Mouse (Mus musculus) T-helper 1 cell (primary cell): ENCODE data around the gene Mydgf.

Experiments
- in situ Hi-C: fragments of 300-600 bp; cut with MboI, MseI; formaldehyde crosslinking; loops from one replicate; pipeline ENCODE4 v1.15.1; 2025; ENCODE audit warnings: high pct_unique_total_duplicates

The Mydgf gene

GRCm38 (mm10) chr17:56146131-56146530 is 37.6 kb downstream of the Mydgf start:
- in situ Hi-C loops = no loop called here

- in situ Hi-C loops = no loop called here
Measured at GRCm38 (mm10) chr17:56144546-56144945, 39.2 kb downstream of the Mydgf start.

GRCm38 (mm10) chr17:56141702-56142605 is 41.8 kb downstream of the Mydgf start:
- in situ Hi-C loops = no loop called here

- in situ Hi-C loops = no loop called here
Measured at GRCm38 (mm10) chr17:56139858-56140595, 43.7 kb downstream of the Mydgf start, which contains the start of gene Sema6b. Gene Sema6b, minus strand, starts transcription at chr17:56140343.

GRCm38 (mm10) chr17:56139355-56139754 is 44.4 kb downstream of the Mydgf start:
- in situ Hi-C loops = no loop called here

GRCm38 (mm10) chr17:56137839-56138613 is 45.7 kb downstream of the Mydgf start:
- in situ Hi-C loops = no loop called here

- in situ Hi-C loops = no loop called here
Measured at GRCm38 (mm10) chr17:56136558-56136957, 47.2 kb downstream of the Mydgf start.

GRCm38 (mm10) chr17:56134463-56134971 is 49.2 kb downstream of the Mydgf start:
- in situ Hi-C loops = loop anchor here (5.0 kb wide), 1 partner anchor 123 kb away; the partner anchor contains the start of gene Fem1a

- in situ Hi-C loops = loop anchor here (5.0 kb wide), 1 partner anchor 124 kb away; the partner anchor contains the start of gene Fem1a
Measured at GRCm38 (mm10) chr17:56133457-56134363, 50.0 kb downstream of the Mydgf start.

GRCm38 (mm10) chr17:56132661-56133060 is 51.1 kb downstream of the Mydgf start:
- in situ Hi-C loops = loop anchor here (5.0 kb wide), 1 partner anchor 125 kb away; the partner anchor contains the start of gene Fem1a

GRCm38 (mm10) chr17:56131814-56132213 is 51.9 kb downstream of the Mydgf start:
- in situ Hi-C loops = loop anchor here (5.0 kb wide), 1 partner anchor 125 kb away; the partner anchor contains the start of gene Fem1a

GRCm38 (mm10) chr17:56131136-56131535 is 52.6 kb downstream of the Mydgf start:
- in situ Hi-C loops = loop anchor here (5.0 kb wide), 1 partner anchor 126 kb away; the partner anchor contains the start of gene Fem1a

- in situ Hi-C loops = no loop called here
Measured at GRCm38 (mm10) chr17:56128246-56128645, 55.5 kb downstream of the Mydgf start.

GRCm38 (mm10) chr17:56126175-56126574 is 57.5 kb downstream of the Mydgf start:
- in situ Hi-C loops = no loop called here
